Mouse (Mus musculus): ENCODE data around the gene Slc22a5. TPM values are rescaled to one million over a fixed set of nuclear protein-coding genes. Genes with fewer than 3 reads are reported as not detected.
A peak's percentile ranks its signal among the peaks of the same experiment; 100 is the strongest.
"Not testable (repeated sequence)": the region's sequence is repeated elsewhere in the genome, so short reads cannot be mapped to it uniquely, and the experiment has no call there.

The Slc22a5 gene
- polyA plus RNA-seq, 1 experiment from 2014 or later = 2.6 TPM

DNA sequence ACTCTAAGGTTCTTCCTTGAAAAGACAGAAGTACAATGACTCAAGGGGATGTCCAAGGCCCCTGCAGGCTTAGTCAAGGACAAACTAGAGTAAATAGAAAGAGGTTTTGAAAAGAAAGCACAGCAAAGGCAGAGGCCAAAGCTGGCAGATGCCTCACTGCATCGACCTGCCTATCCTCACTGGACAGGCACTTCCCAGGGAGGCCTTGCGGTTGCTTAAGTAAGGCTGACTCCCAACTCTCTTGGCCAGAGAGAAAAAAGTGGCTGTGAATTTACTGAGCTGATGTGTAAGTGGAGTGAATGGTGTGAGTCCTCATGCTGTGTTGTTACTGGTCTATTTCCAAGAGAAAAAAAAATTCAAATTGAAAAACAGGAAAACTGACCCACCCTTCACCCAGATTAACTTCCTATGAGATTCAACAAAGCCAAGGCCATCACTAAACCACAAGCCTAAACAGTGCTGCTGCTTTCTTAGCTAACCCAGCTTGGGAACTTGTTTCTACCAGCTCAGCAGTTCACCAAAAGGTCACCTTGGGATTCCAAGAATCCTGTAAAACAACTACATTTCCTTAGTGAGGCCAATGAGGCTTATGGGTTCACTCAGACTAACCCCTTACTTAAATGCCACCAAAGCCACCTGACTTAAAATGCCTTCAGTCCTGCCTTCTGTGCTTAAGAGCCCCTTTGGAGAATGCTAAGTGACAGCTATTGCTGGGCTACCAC is 19.5 kb downstream of the Slc22a5 start:
- H3K9me3 ChIP-seq (replicated peaks; ENCODE audit: control insufficient read depth, low read length) = no peaks in the 10 kb centered on the region
- no peaks in the 10 kb centered on the region for H3K36me3 ChIP-seq (ENCODE audit: control insufficient read depth, insufficient read depth)
- H3K4me3 ChIP-seq (ENCODE audit: low read depth, low read length) = no peak overlapping the region
- no peaks in the 10 kb centered on the region for H3K4me1 ChIP-seq (ENCODE audit: control insufficient read depth, low read depth, low read length)
- H3K4me2 ChIP-seq (ENCODE audit: low read depth, low read length) = no peak overlapping the region
- no peaks in the 10 kb centered on the region for H3K27me3 ChIP-seq (ENCODE audit: control insufficient read depth, insufficient read depth, low read depth, low read length)
- ATAC-seq (ENCODE audit: low read depth) = no peak
- 78% methylated on average over 2 of the region's 2 CpGs for WGBS (ENCODE audit: insufficient replicate concordance)
- H3K27ac ChIP-seq (ENCODE audit: low read length) = no peak overlapping the region
- H3K9ac ChIP-seq (ENCODE audit: low read depth, low read length) = no peak overlapping the region

DNA sequence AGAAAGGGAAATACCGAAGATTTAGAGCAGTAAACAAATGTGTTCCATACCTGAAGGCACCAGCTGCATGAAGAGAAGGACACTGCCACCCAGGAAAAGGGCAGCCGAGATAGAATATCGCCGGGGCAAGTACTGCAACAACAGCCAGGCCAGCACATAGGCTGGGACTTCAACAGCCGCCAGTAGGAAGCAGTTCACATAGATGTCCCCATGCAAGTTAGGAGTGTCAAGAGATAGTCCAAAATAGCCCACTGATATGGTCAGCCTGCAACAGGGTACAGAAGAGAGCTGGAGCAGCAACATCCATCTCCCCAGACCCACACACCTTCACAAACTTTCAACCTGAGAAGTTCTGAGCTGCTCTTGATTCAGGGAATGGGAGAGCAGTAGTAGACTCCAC is 22.3 kb downstream of the Slc22a5 start:
- Histone ChIP-seq H3K4me1 (ENCODE audit: control insufficient read depth, low read depth, low read length) (no peaks in the 10 kb centered on the region), H3K27me3 (ENCODE audit: control insufficient read depth, insufficient read depth, low read depth, low read length) (no peaks in the 10 kb centered on the region), H3K4me3 (ENCODE audit: low read depth, low read length) (no peak overlapping the region), H3K9ac (ENCODE audit: low read depth, low read length) (no peak overlapping the region), H3K4me2 (ENCODE audit: low read depth, low read length) (no peak overlapping the region), H3K27ac (ENCODE audit: low read length) (no peak overlapping the region), H3K9me3 (replicated peaks; ENCODE audit: control insufficient read depth, low read length) (no peaks in the 10 kb centered on the region), H3K36me3 (ENCODE audit: control insufficient read depth, insufficient read depth) (no peaks in the 10 kb centered on the region)
- 69% methylated on average over 5 of the region's 5 CpGs for WGBS (ENCODE audit: insufficient replicate concordance)
- ATAC-seq (ENCODE audit: low read depth) = no peak

GRCm38 (mm10) chr11:53868323-53868722 is 23.1 kb downstream of the Slc22a5 start:
- H3K9ac ChIP-seq (ENCODE audit: low read depth, low read length); ATAC-seq (ENCODE audit: low read depth); H3K9me3 ChIP-seq (replicated peaks; ENCODE audit: control insufficient read depth, low read length); H3K4me3 ChIP-seq (ENCODE audit: low read depth, low read length); H3K36me3 ChIP-seq (ENCODE audit: control insufficient read depth, insufficient read depth); H3K27ac ChIP-seq (ENCODE audit: low read length); H3K4me2 ChIP-seq (ENCODE audit: low read depth, low read length); H3K27me3 ChIP-seq (ENCODE audit: control insufficient read depth, insufficient read depth, low read depth, low read length); H3K4me1 ChIP-seq (ENCODE audit: control insufficient read depth, low read depth, low read length): not testable (repeated sequence)
- 32% methylated on average over 5 of the region's 5 CpGs for WGBS (ENCODE audit: insufficient replicate concordance)

- not testable (repeated sequence) for H3K4me1 ChIP-seq (ENCODE audit: control insufficient read depth, low read depth, low read length); H3K9ac ChIP-seq (ENCODE audit: low read depth, low read length); H3K27me3 ChIP-seq (ENCODE audit: control insufficient read depth, insufficient read depth, low read depth, low read length); H3K36me3 ChIP-seq (ENCODE audit: control insufficient read depth, insufficient read depth); H3K4me2 ChIP-seq (ENCODE audit: low read depth, low read length); ATAC-seq (ENCODE audit: low read depth); H3K27ac ChIP-seq (ENCODE audit: low read length); H3K9me3 ChIP-seq (replicated peaks; ENCODE audit: control insufficient read depth, low read length); H3K4me3 ChIP-seq (ENCODE audit: low read depth, low read length)
- 63% methylated on average over 1 of the region's 4 CpGs for WGBS (ENCODE audit: insufficient replicate concordance)
Measured at GRCm38 (mm10) chr11:53864724-53865310, 26.6 kb downstream of the Slc22a5 start.

GRCm38 (mm10) chr11:53860944-53861343 is 30.5 kb downstream of the Slc22a5 start:
- not testable (repeated sequence) for H3K4me3 ChIP-seq (ENCODE audit: low read depth, low read length); H3K4me1 ChIP-seq (ENCODE audit: control insufficient read depth, low read depth, low read length); ATAC-seq (ENCODE audit: low read depth); H3K36me3 ChIP-seq (ENCODE audit: control insufficient read depth, insufficient read depth); H3K4me2 ChIP-seq (ENCODE audit: low read depth, low read length); H3K9ac ChIP-seq (ENCODE audit: low read depth, low read length); H3K9me3 ChIP-seq (replicated peaks; ENCODE audit: control insufficient read depth, low read length); H3K27ac ChIP-seq (ENCODE audit: low read length); H3K27me3 ChIP-seq (ENCODE audit: control insufficient read depth, insufficient read depth, low read depth, low read length)
- WGBS (ENCODE audit: insufficient replicate concordance) = 68% methylated on average over 8 of the region's 9 CpGs

GRCm38 (mm10) chr11:53858761-53859580 is 32.5 kb downstream of the Slc22a5 start, which contains the start of gene Gm12216:
Gene Gm12216, minus strand, starts transcription at chr11:53859256.
- H3K4me2 ChIP-seq (ENCODE audit: low read depth, low read length) = peak within 1 kb of the TSS; percentile 72
- H3K9ac ChIP-seq (ENCODE audit: low read depth, low read length) = peak within 1 kb of the TSS; percentile 59
- H3K27ac ChIP-seq (ENCODE audit: low read length); H3K9me3 ChIP-seq (replicated peaks; ENCODE audit: control insufficient read depth, low read length); H3K27me3 ChIP-seq (ENCODE audit: control insufficient read depth, insufficient read depth, low read depth, low read length); H3K36me3 ChIP-seq (ENCODE audit: control insufficient read depth, insufficient read depth); H3K4me1 ChIP-seq (ENCODE audit: control insufficient read depth, low read depth, low read length): not testable (repeated sequence)
- 6% methylated on average over 39 of the region's 50 CpGs for WGBS (ENCODE audit: insufficient replicate concordance)
- ATAC-seq (ENCODE audit: low read depth) = peak; percentile 50; the same call in 1 of the 2 replicates
- H3K4me3 ChIP-seq (ENCODE audit: low read depth, low read length) = peak within 1 kb of the TSS; percentile 68

GRCm38 (mm10) chr11:53858058-53858760 is 33.3 kb downstream of the Slc22a5 start:
- no peaks in the 10 kb centered on the region for H3K27me3 ChIP-seq (ENCODE audit: control insufficient read depth, insufficient read depth, low read depth, low read length)
- H3K4me3 ChIP-seq (ENCODE audit: low read depth, low read length) = peak overlapping the region; percentile 68; the same call in 1 of the 2 replicates
- no peak for ATAC-seq (ENCODE audit: low read depth)
- no peak overlapping the region for H3K27ac ChIP-seq (ENCODE audit: low read length)
- no peaks in the 10 kb centered on the region for H3K4me1 ChIP-seq (ENCODE audit: control insufficient read depth, low read depth, low read length)
- 70% methylated on average over 6 of the region's 6 CpGs for WGBS (ENCODE audit: insufficient replicate concordance)
- H3K4me2 ChIP-seq (ENCODE audit: low read depth, low read length) = peak overlapping the region; percentile 72
- H3K9me3 ChIP-seq (replicated peaks; ENCODE audit: control insufficient read depth, low read length) = no peaks in the 10 kb centered on the region
- H3K36me3 ChIP-seq (ENCODE audit: control insufficient read depth, insufficient read depth) = no peaks in the 10 kb centered on the region
- no peak overlapping the region for H3K9ac ChIP-seq (ENCODE audit: low read depth, low read length)

DNA sequence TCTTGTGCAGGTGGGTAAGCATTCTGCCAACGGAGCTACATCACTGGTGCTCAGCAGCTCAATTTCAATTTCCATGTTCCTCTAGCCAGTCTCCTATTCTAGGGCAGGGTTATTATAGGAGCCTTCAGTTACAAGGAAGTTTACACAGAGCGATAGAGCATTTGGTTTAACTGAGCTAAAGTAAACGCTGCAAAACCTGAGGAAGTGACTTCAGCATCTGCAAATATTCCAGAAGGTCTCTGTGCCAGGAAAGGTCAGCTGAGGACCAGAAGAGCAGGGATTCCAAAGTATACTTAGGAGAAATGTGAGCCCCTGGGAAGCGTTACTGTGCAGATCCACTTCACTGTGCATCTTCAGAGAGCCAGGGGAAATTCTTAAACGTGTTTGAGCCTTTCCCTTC is 37.8 kb downstream of the Slc22a5 start:
- Histone ChIP-seq H3K27ac (ENCODE audit: low read length) (no peak overlapping the region), H3K9ac (ENCODE audit: low read depth, low read length) (no peak overlapping the region), H3K4me1 (ENCODE audit: control insufficient read depth, low read depth, low read length) (peaks cover 6% of the 10 kb centered on the region), H3K4me2 (ENCODE audit: low read depth, low read length) (no peak overlapping the region), H3K9me3 (replicated peaks; ENCODE audit: control insufficient read depth, low read length) (no peaks in the 10 kb centered on the region), H3K36me3 (ENCODE audit: control insufficient read depth, insufficient read depth) (no peaks in the 10 kb centered on the region), H3K4me3 (ENCODE audit: low read depth, low read length) (no peak overlapping the region), H3K27me3 (ENCODE audit: control insufficient read depth, insufficient read depth, low read depth, low read length) (no peaks in the 10 kb centered on the region)
- ATAC-seq (ENCODE audit: low read depth) = no peak
- 43% methylated on average over 5 of the region's 5 CpGs for WGBS (ENCODE audit: insufficient replicate concordance)

All from liver, embryonic 16.5 days (tissue).